Mouse (Mus musculus): ENCODE data around the gene Mprip.

Mprip gene

DNA sequence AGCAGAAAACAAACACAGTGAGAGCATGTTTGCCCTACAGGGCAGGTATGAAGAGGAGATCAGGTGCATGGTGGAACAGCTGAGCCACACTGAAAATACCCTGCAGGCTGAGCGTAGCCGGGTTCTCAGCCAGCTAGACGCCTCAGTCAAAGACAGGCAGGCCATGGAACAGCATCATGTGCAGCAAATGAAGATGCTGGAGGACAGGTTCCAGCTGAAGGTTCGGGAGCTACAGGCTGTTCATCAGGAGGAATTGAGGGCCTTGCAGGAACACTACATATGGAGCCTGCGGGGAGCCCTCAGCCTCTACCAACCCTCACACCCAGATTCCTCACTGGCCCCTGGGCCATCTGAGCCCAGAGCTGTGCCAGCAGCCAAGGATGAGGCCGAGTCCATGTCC, 99.7 kb downstream of the Mprip start:
- DNase-seq (ENCODE audit: low read depth): no peak

DNA sequence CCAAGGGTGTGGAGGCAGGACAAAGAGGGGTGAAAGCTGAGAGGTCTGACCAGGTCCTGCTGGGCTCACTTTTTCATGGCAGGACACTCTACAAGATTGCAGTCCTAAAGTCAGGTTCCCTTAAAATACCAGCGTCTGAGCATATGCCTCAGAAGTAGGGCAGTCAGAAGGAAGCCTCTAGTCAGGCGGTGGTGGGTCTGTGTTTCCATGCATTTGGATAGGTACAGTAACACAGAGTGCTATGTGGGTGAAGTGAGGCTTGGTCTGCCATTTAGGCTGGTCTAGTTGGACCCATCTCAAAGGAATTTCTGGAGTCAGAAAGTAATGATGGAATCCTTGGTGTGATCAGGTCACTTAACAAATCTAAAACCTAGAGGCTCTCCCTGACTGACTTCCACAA, 108.2 kb downstream of the Mprip start:
- DNase-seq (ENCODE audit: low read depth): no peak

DNA sequence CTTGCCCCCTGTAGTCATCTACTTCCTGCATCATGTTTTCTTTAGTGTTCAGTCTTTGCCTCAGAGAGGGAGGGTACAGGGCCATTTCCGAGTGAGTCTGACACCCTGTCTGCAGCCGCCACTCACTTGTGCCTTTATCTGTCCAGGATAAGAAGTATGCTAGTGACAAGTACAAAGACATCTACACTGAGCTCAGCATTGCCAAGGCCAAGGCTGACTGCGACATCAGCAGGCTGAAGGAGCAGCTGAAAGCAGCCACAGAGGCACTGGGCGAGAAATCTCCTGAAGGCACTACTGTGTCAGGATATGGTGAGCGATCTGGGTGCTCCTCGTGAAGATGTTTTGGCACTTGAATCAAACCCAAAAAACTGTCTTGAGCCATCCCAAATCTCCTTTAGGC, 108.6 kb downstream of the Mprip start:
- DNase-seq (ENCODE audit: low read depth): no peak

DNA sequence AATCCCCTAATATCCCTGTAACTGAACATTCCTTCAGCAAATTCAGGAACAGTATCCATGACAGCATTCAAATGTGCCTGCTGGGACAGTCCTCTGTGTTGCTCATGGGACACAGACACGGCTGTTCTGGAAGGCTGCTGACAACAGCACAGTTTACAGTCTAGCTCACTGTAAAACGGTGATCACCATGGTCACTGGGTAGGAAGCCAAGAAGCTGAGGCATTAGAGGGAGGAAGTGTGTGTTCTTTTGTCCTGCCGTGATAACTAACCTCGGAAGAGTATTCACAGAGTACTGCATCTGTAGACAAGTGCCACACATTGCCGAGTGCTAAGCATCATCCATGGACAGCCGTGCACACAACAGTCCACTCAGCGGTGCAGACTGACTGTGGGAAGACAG, 109.6 kb downstream of the Mprip start:
- DNase-seq (ENCODE audit: low read depth): no peak

DNA sequence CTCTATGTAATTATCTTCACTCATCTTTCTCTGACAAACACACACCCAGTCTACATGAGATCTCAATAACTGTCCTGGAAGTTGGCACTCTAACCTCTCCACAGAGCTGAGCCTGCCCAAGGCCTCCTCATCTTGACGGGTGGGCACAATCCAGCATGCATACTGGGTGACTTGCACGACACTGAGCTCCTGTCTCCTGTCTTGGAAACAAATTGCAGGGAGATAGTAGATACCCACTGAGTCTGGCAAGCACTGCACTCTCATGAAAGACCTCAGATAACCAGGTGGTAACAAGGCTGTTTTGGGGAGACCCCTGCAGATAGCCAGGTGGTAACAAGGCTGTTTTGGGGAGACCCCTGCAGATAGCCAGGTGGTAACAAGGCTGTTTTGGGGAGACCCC, 111.2 kb downstream of the Mprip start:
- no peak for DNase-seq (ENCODE audit: low read depth)

DNA sequence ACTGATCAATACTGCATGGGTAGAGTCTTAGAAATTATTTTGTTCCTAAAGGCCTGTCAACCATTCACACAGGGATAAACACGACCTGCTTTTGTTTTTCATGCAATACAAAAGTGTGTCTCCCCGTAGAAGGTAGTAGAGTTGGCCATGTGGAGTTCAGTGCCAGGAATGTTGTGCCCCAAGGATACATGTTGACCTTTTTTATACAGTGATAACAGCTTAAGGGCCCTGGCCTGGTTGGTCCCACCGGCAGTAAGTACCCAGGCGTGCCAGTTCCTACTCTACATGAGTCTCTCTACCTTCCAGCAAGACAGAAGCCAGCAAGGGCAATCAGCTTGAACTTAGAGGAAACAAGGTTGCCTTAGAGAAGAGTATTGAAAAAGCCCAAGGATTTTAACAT, 111.8 kb downstream of the Mprip start:
- no peak for DNase-seq (ENCODE audit: low read depth)

DNA sequence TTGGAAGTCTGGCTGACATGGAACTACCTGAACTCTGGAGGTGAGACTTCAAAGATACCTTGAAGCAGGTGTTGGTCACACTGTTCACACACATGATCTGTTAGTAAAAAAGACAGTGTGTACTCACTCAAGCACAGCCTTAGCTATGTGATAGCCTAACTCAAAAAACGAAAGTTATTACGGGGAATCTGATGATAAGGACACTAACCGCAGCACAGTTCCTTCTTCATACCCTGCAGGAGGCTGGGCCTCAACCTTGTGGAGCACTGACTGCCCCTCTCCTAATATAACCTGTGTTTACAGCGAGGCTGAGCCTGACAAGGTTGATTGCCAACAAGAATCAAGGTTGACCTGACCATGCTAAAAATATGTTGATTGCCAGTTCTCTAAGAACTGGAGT, 113.4 kb downstream of the Mprip start:
- DNase-seq (ENCODE audit: low read depth): no peak

DNA sequence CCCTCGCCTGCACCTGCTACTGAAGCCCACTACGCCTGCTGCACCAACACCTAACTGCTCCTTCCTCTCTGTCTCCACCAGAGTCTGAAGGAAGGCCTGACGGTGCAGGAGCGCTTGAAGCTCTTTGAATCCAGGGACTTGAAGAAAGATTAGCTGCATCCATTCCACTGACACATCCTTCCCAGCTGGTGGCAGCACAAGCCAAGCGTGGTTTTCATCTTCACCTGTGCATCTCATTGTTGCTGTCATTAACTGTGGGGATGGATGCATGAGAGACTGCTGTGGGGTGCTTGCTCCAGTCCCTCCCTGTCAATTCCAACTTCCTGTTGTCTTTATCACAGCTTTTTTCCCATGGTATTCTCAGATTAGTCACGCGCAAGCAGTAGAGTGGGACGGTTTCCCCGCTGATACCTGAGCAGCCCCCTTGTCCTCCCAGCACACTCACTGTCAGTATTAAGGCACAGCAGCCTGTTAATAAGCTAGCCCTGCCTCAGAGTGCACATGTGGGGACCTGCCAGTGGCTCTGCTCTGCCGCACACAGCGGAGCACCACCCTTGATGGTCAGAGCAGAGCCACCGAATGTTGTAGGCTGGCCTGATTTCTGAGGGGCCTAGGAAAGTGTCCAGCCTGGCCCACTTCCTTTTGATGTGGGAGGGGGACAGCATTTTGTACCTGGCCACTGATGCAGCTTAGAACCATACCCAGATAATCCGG, 114.5 kb downstream of the Mprip start:
- no peak for DNase-seq (ENCODE audit: low read depth)

DNA sequence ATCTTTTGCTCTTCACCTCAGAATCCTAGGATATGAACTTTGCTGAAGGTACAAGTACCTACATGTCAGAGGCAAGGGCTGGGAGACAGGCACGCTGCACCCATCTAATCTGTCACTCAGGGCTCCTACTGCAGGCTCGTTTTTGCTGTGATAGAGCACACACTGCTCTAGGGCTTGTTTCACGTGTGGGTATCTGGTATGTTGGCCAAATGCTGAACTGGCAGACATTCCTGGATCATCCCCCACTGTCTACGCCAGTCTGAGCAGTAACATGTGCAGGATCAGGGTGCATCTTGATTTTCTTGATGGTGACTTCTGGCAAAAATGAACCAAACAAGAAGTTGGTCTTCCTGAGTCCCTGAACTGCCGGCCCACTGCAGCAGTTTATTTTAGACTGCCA, 116.2 kb downstream of the Mprip start:
- DNase-seq (ENCODE audit: low read depth): no peak

DNA sequence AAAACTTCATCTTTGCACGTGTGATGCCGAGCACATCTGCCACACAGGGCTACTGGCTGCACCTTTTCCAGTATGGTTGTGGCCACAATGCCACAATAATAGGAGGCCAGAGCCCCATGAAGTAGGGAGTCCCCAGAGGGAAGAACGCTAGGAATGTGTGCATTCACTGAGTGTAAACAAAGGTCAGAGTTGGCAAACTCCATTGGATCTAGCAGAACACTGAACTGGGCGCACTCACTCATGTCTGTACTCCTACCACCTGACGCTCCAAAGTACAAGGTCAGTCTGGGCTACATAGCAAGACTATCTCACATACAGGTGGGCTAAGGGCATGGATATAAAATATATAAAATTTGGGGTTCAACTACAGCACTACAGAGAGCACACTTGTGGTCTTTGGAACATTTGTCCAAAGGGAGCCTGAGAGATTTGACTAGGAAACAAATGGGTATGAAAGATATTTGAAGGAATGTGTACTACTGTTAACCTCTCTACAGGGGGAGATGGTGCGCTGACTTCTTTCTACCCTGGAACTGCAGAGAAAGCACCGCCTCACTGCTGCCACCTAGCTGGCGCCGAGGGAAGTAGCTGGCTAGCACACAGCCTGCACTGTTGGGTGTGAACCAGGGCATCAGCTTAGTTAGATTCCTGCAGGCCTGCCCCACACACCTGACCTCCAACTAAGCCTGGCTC, 117.2 kb downstream of the Mprip start:
- DNase-seq (ENCODE audit: low read depth): peak; percentile 56

DNA sequence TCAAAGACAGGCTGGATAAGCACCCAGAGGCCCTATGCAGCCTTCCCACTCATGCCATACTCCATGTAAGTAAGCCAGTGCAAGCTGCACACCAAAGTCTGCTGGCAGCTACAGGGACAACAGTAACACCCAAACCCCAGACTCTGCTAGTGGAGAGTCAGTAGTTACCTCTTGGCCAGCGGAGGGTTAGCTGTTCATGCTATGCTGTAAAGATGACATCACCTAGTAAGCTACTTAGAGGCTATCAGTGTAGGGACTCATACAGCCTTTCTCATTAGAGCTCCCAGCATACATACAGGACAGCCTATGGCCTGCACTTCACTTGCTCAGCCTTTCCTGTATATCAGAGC, 117.7 kb downstream of the Mprip start:
- no peak for DNase-seq (ENCODE audit: low read depth)

DNA sequence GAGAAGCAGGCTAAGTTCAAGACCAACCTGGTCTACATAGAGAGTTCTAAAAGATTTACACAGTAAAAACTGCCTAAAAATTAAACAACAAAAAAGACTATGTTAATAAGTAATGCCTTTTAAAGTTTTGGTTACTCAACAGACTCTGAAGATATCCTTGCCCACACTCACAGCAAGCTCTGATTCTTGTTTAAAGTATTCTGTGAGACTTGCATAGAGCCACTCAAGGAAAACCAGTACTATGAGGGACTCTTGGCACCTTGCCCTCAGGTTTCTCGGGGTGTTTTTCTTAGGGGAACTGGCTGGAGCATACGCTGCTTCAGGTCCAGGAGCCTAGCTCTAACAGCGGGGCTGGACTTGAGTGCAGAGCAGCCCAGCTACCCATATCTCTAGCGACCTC, 118.3 kb downstream of the Mprip start:
- DNase-seq (ENCODE audit: low read depth): no peak

DNA sequence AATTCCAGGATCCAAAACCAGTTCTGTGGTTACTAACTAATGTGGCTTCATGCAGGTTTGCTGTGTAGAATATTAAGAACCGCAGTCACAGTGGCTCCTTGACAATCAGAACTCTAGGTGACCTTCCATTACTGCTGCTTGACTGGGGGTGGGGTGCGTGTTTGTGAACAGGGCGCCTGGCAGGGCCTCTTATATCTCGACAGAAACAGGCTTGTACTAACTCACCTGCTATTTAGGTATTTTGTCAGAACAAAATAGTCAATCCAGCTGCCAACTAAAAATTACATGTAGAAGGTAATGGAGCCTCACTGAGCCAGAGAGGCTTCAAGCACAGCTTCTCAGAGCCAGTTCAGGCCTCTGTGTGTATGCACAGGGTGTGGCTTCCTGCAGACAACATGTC, 119.1 kb downstream of the Mprip start:
- DNase-seq (ENCODE audit: low read depth): no peak

DNA sequence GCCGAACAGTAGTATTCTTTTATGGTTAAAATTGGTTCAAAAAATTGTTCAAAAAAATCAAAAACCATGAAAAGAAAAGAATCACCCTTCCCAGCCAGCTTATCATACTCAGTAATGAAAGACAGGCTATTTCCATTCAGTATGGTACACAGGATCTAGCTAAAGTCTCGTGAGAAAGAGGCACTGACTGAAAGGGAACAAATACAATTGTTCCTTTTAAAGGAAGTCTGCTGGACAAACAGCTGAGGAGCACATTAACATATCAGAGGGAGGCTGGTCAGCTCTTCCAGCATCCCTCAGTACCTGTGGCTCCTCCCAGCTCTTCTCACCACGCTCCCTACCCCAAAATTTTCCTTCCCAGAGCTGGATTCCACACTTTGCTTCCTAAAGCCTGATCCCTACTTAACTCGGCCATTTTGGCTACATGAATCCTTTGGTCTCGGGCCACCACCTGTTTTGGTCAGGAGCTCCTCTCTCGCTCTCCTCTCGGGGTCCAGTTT, 121.0 kb downstream of the Mprip start:
- no peak for DNase-seq (ENCODE audit: low read depth)

DNA sequence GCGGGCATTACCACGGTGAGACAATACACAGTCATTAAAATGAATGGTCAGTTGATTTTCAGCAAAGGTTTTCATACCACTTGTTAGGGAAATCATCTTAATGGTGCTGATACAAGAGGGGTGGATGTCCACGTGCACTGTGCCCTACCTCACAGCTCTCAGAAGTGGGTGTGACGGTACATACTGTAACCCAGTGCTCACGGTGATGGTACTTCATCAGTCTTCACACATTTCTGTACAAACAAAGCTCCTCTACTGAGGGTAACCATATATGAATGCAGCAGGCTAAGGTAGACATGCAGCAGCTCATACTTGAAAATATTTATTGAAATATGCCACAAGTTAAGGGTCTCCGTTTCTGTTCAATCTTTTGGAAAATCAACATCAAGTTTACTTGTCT, 122.5 kb downstream of the Mprip start:
- DNase-seq (ENCODE audit: low read depth): no peak

DNA sequence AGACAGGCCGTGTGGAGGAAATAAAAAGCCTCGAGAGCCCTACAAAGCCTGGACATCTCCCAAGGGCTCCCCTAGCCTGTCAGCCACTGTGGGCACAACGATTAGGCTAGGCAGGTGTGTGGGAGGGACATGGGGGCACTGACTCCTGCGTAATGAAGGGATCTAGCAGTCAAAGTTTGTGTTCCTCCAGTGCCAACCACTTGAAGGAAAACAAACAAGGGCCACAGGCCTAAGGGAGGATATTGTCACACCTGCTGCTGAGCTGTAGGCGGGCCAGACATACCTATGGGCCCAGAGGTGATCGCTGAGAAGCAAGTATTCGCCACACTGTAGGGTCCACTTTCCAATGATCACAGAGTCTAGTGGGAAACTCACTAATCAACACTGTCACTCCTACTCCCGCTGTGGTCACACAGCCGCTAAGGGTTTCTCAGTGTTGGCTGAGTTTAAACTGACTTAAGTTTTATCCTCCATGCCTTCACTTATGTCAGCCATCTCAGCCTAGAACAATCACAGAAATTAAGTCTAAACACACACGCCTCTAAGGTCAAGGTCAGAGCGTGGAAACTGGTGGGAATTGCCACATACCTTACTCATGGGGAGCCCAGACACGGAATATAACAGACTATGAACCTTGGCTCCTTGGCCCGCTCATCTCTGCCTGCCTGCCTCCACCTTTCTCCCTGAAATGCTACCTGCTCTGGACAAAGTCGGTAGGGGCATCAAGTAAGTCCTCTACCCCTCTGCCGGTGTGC, 125.5 kb downstream of the Mprip start:
- no peak for DNase-seq (ENCODE audit: low read depth)

DNA sequence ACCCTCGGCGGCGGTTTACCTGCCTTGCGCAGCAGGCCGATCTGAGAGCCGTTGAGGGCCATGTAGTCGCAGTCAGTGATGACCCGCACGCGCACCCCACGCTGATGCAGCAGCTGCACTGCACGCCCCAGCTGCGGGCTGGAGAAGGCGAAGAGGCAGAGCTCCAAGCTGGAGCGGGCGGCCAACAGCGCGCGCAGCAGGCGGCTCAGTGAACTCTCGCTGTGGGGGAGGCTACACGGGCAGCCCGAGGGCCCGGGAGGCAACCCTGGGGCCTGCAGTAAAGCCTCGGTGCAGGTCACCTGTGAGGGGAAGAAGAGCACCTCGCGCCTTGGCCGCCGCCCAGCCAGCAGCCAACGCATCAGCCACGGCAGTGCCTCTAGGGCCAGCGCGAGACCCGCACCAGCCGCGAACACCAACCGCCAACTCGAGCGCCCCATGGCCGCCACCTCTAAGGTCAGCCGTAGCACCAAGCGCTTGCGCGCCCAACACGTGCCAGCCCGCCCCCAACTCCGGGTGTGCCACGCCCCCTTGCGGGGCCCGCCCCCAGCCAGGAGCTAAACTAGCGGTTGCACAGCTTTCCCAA, 126.2 kb downstream of the Mprip start, which contains the start of gene Pld6:
Gene Pld6 (minus strand): TSS at position 447 of the 583 bp plus-strand sequence.
- DNase-seq (ENCODE audit: low read depth): no peak

DNA sequence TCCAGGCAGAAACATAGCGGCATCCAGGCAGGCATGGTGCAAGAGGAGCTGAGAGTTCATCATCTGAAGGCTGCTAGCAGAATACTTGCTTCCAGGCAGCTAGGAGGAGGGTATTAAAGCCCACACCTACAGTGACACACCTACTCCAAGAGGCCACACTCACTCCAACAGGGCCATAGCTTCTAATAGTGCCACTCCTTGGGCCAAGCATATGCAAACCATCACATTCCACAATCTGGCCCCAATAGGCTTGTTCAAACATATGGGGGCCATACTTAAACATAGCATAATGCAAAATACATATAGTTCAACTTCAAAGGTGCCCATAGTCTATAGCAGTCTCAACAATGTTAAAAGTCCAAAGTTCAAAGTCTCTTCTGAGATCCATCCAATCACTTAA, 128.2 kb downstream of the Mprip start:
- no peak for DNase-seq (ENCODE audit: low read depth)

DNA sequence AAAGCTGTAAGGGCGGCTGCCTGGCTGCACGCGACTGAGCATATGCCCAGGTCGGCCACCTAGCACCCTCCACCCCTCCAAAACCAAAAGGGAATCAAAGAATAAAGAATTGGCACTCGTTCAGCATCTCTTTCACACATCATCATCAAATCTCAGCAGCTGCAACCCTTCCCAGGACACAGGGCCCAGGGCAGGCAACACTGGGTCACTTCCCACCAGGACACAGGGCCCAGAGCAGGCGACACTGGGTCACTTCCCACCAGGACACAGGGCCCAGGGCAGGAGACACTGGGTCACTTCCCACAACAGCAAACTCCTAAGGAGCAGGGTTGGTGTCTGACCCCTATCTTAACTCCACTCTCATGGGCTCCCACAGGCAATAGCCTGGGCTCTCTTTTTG, 132.3 kb downstream of the Mprip start:
- no peak for DNase-seq (ENCODE audit: low read depth)

DNA sequence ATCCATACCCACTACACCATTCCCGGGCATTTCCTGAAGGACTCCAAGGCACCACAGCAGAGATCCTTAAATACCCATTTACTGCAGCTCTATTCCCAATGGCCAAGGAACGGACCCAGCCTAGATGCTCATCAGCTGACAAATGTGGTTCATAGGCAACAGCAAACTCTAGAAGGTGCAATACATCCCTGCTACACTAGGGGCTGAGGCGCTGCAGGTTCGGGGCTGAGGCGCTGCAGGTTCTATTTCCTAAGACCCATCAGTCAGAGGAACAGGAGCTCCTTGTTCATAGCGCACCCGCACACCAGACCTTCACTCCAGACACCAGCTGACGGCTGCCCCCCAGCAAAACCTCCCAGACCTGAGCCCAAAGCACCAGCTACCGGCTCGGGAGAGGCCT, 139.3 kb downstream of the Mprip start:
- no peak for DNase-seq (ENCODE audit: low read depth)

DNA sequence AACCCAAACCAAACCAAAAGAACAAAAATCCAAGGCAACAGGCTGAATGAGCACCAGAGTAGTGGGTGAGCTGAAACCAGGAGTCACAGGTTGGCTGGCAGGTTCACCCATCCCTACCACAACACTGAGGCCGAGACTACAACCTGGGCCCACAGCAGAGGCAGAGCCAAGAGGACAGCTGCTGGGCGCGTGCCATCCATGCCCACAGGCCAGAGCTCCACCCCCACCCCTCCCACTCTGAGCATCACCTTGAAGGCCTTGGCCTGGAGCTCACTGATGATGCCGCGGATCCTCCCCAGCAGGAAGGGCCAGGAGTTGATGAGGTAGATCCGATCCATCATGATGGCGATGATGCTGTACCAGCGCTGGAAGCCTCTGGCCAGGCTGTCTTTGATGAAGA, 140.8 kb downstream of the Mprip start:
- no peak for DNase-seq (ENCODE audit: low read depth)

DNA sequence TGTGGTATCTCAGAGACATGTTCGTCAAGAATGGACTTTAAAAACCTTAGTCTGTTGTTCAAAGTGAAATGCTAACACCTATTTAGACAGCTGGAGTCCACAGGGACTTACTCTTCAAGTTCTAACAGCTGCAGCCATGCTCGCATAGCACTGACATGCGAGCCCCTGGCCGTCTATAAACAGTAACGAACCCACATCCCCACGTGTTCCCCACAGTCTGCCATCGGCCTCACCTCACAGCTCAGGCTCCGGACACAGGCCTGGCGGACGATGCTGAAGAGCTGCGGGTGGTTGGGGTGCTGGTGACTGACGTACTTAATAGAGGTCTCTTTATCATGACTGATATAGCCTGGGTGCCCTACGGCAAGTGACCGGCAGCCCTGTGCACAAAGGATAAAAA, 142.4 kb downstream of the Mprip start:
- no peak for DNase-seq (ENCODE audit: low read depth)
